Mouse (Mus musculus): Measurements from ENCODE around the gene Zscan26.

Zscan26 gene

GRCm38 (mm10) chr13:21418865-21419264 is 34.7 kb downstream of the Zscan26 start:
- DNase-seq: no peak

- no peak for DNase-seq
Measured at GRCm38 (mm10) chr13:21417298-21418010, 36.1 kb downstream of the Zscan26 start.

- no peak for DNase-seq
Measured at GRCm38 (mm10) chr13:21415750-21416149, 37.8 kb downstream of the Zscan26 start.

- DNase-seq: no peak
Measured at GRCm38 (mm10) chr13:21415266-21415665, 38.3 kb downstream of the Zscan26 start.

- no peak for DNase-seq
Measured at GRCm38 (mm10) chr13:21414231-21415212, 39.0 kb downstream of the Zscan26 start.

GRCm38 (mm10) chr13:21408805-21409459 is 44.6 kb downstream of the Zscan26 start:
- DNase-seq: peak; percentile 11 to 22

GRCm38 (mm10) chr13:21407969-21408804 is 45.3 kb downstream of the Zscan26 start:
- peak; percentile 88 for DNase-seq

GRCm38 (mm10) chr13:21407341-21407740 is 46.2 kb downstream of the Zscan26 start:
- DNase-seq: no peak

GRCm38 (mm10) chr13:21402848-21403247 is 50.7 kb downstream of the Zscan26 start:
- no peak for DNase-seq

- peak; percentile 90 to 93 for DNase-seq
Measured at GRCm38 (mm10) chr13:21402287-21402846, 51.2 kb downstream of the Zscan26 start, which contains the start of gene Zkscan3. TSS of gene Zkscan3 (minus strand) at chr13:21402755.

GRCm38 (mm10) chr13:21401636-21402286 is 51.8 kb downstream of the Zscan26 start:
- DNase-seq: no peak

- no peak for DNase-seq
Measured at GRCm38 (mm10) chr13:21401166-21401565, 52.4 kb downstream of the Zscan26 start.

GRCm38 (mm10) chr13:21397486-21397885 is 56.0 kb downstream of the Zscan26 start:
- no peak for DNase-seq

- DNase-seq: peak; percentile 51 to 55
Measured at GRCm38 (mm10) chr13:21396048-21396447, 57.5 kb downstream of the Zscan26 start.

GRCm38 (mm10) chr13:21395623-21396022 is 57.9 kb downstream of the Zscan26 start:
- no peak for DNase-seq

- no peak for DNase-seq
Measured at GRCm38 (mm10) chr13:21395211-21395610, 58.3 kb downstream of the Zscan26 start.
